Mouse (Mus musculus) intestine, embryonic 16.5 days (tissue): Measurements from ENCODE around the gene Bmf. TPM values are rescaled to one million over a fixed set of nuclear protein-coding genes. Genes with fewer than 3 reads are reported as not detected.

Source experiments
- polyA plus RNA-seq: library from polyadenylated mRNA; unstranded; fragments of >200 nt; fragmentation: Nextera tagmentation; extraction: Ambion mirVana; gene quantifications from 2 replicates; pipeline ENCODE4 v1.2.1, GENCODE M21; 2015

The Bmf gene
- polyA plus RNA-seq, 1 experiment from 2014 or later: 2.3 TPM

Other genes with a start within 250 kb of the Bmf start
- gene Gpr176, start 176.3 kb downstream of the Bmf start, polyA plus RNA-seq: 0.35 and 0.42 TPM in 2 replicates
- gene Eif2ak4, start 161.1 kb downstream of the Bmf start, polyA plus RNA-seq: 9.0 and 9.5 TPM in 2 replicates
- 191 and 204 TPM in 2 replicates for gene Srp14, start 70.0 kb downstream of the Bmf start, polyA plus RNA-seq
- gene Bub1b, start 48.5 kb upstream of the Bmf start, polyA plus RNA-seq: 58.4 and 63.6 TPM in 2 replicates
- gene Pak6, start 113.6 kb upstream of the Bmf start, polyA plus RNA-seq: 1.8 and 2.0 TPM in 2 replicates
- 0.15 and 0.22 TPM in 2 replicates for gene Ankrd63, start 154.3 kb upstream of the Bmf start, polyA plus RNA-seq
- 0.99 and 1.3 TPM in 2 replicates for gene Plcb2, start 178.8 kb upstream of the Bmf start, polyA plus RNA-seq
- 21.9 and 24.1 TPM in 2 replicates for gene Inafm2, start 196.1 kb upstream of the Bmf start, polyA plus RNA-seq
- 0.93 and 1.2 TPM in 2 replicates for gene Ccdc9b, start 213.0 kb upstream of the Bmf start, polyA plus RNA-seq
- 66.6 and 66.9 TPM in 2 replicates for gene Phgr1, start 223.1 kb upstream of the Bmf start, polyA plus RNA-seq
- 2.2 and 2.3 TPM in 2 replicates for gene Disp2, start 230.0 kb upstream of the Bmf start, polyA plus RNA-seq